Mouse (Mus musculus): ENCODE measurements at regions not wholly inside any gene's neighbourhood (a gene's known extent, or its start where the extent isn't known, plus 50 kb on each side); places are given as distances from the start of the nearest gene placed in this dataset.
"Not testable (repeated sequence)": the region's sequence is repeated elsewhere in the genome, so short reads cannot be mapped to it uniquely, and the experiment has no call there.

GRCm38 (mm10) chr14:68735756-68736155, 558.3 kb downstream of the Synb start:
- TF ChIP-seq CTCF (IDR thresholded peaks at IDR 0.05; ENCODE audit: borderline replicate concordance, control insufficient read depth, extremely low read depth, insufficient read depth, low read length, poor library complexity); POLR2A (IDR thresholded peaks at IDR 0.05; ENCODE audit: control insufficient read depth, extremely low read depth, insufficient read depth, low read length, poor library complexity): not testable (repeated sequence)

Measured in thymus, adult 2 months (tissue).